Mouse (Mus musculus): ENCODE data around the gene Efcab12. TPM values are rescaled to one million over a fixed set of nuclear protein-coding genes. Genes with fewer than 3 reads are reported as not detected.

Gene Efcab12
- total and polyA plus RNA-seq, 3 experiments, result 0.04 to 0.54 (median 0.12) TPM

DNA sequence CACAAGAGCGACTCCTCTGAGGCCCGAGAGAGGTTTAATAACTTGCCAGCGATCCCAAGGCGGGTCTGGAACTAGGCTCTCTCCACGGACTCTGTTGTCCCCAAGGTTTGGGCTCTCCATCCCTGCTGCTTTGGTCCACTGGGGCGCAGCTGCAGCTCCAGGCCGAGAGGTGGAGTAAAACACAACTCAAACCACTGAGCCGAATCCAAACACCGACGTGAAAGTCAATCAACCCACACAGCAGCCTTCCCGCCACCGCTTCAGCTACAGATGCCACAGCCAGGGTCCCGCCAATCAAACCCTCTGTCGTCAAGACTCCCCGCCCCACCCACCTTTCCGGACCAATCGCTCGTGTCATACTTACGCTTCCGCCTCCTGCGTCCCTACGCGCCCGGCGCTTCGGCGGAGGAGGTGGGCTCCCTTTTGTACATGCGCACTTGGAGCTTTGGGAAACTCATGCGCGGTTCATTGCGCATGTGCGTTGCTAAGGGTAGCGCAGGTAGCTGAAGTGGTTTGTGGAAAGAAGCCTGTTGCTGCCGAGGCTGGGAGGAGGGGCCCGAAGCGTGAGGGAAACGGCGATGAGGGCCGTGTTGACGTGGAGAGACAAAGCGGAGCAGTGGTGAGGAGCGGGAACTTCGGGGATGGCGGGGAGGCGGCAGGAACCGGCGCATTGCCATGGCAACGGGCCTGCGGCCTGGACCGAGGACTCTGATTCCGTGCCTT is 15.0 kb upstream of the Efcab12 start, which contains the start of the genes Mbd4 and Ift122:
Gene Mbd4 (minus strand): TSS at position 281 of the 723 bp plus-strand sequence.
Gene Ift122 (plus strand): TSS at position 380 of the 723 bp plus-strand sequence.
- dilution Hi-C loops (cut with MboI; ENCODE audit: extremely low pct_ligation_motif_present, extremely low pct_unique_long_range_greater_than_20kb, low sequenced_read_pairs) (no loop called here), in situ Hi-C loops (cut with MboI; ENCODE audit: low pct_ligation_motif_present, low pct_unique_long_range_greater_than_20kb, low sequenced_read_pairs) (loop anchor here (5.0 kb wide), 1 partner anchor 44 kb away; no protein-coding TSS in a partner anchor)
- Histone ChIP-seq H3K27ac (ENCODE audit: insufficient read depth, low read depth) (peak within 1 kb of the TSS; percentile 85), H3K36me3 (replicated peaks in 1 of 2; ENCODE audit: control insufficient read depth in 1 of 2, insufficient read depth in 1 of 2, low read length in 1 of 2) (peaks cover 0 to 7% of the 10 kb centered on the region in 2 experiments), H3K4me1 (ENCODE audit: control insufficient read depth in 1 of 2, insufficient read depth in 2 of 2) (peaks cover 2 to 36% of the 10 kb centered on the region in 2 experiments; a peak in 2 of 4 replicates), H3K9me3 (replicated peaks; ENCODE audit: low read length) (no peaks in the 10 kb centered on the region), H3K4me3 (replicated peaks in 1 of 3; ENCODE audit: low read depth in 2 of 3, low read length in 2 of 3, poor library complexity in 1 of 3) (peak within 1 kb of the TSS; percentile 70 to 74 (median 71)), H3K27me3 (replicated peaks) (no peaks in the 10 kb centered on the region), H3K9ac (ENCODE audit: insufficient read depth, low read depth) (peak within 1 kb of the TSS; percentile 55), H3K4me2 (ENCODE audit: insufficient read depth, low read depth, poor library complexity, severe bottlenecking) (peak within 1 kb of the TSS; percentile 70), H3K79me2 (replicated peaks; ENCODE audit: control insufficient read depth, extremely low read depth, insufficient read depth, poor library complexity, severe bottlenecking) (peaks cover 9% of the 10 kb centered on the region)
- DNase-seq (ENCODE audit: extremely low read depth), result peak; percentile 99
- TF ChIP-seq TCF12 (IDR thresholded peaks at IDR 0.05; ENCODE audit: low read depth, low read length) (0 out of 2 replicates have a peak, but pooled peaks have one; percentile 37), MAZ (IDR thresholded peaks at IDR 0.05; ENCODE audit: low read depth, low read length) (no peak), MYC (IDR thresholded peaks at IDR 0.05; ENCODE audit: low read depth, low read length) (no peak), MXI1 (IDR thresholded peaks at IDR 0.05; ENCODE audit: low read depth, low read length) (peak; percentile 98), TBP (conservative IDR thresholded peaks at IDR 0.05; ENCODE audit: low read depth, low read length) (no peak; the same call in 1 of the 2 replicates), CHD2 (IDR thresholded peaks at IDR 0.05; ENCODE audit: low read length) (peak; percentile 84), JUND (conservative IDR thresholded peaks at IDR 0.05; ENCODE audit: low read depth, low read length) (no peak), PAX5 (IDR thresholded peaks at IDR 0.05; ENCODE audit: low read length) (no peak), POLR2AphosphoS2 (IDR thresholded peaks at IDR 0.05; ENCODE audit: low read depth, low read length) (peak; percentile 60; the same call in 1 of the 2 replicates), ZKSCAN1 (IDR thresholded peaks at IDR 0.05; ENCODE audit: borderline replicate concordance, low read depth, low read length) (no peak), ZC3H11A (IDR thresholded peaks at IDR 0.05; ENCODE audit: low read depth, low read length) (no peak), USF1 (IDR thresholded peaks at IDR 0.05; ENCODE audit: low read depth, low read length) (no peak), MAX (IDR thresholded peaks at IDR 0.05; ENCODE audit: low read length) (peak; percentile 85), EP300 (IDR thresholded peaks at IDR 0.05; ENCODE audit: low read length) (no peak), RCOR1 (conservative IDR thresholded peaks at IDR 0.05; ENCODE audit: low read depth, low read length) (no peak), BHLHE40 (IDR thresholded peaks at IDR 0.05; ENCODE audit: low read depth, low read length) (peak; percentile 57), RAD21 (IDR thresholded peaks at IDR 0.05; ENCODE audit: low read depth, low read length) (peak; percentile 52), E2F4 (IDR thresholded peaks at IDR 0.05; ENCODE audit: insufficient replicate concordance, low read depth, low read length) (peak; percentile 98), CTCF (conservative IDR thresholded peaks at IDR 0.05 in 1 of 2, IDR thresholded peaks at IDR 0.05 in 1 of 2; ENCODE audit: low read depth in 2 of 2, low read length in 2 of 2) (peak in 1 of 2 experiments; percentile 61; a peak in 2 of 4 replicates), IRF4 (IDR thresholded peaks at IDR 0.05; ENCODE audit: low read depth, low read length) (peak; percentile 8; the same call in 1 of the 2 replicates), USF2 (conservative IDR thresholded peaks at IDR 0.05; ENCODE audit: low read depth, low read length) (no peak), MAFK (IDR thresholded peaks at IDR 0.05; ENCODE audit: insufficient replicate concordance, low read length) (no peak), MEF2A (IDR thresholded peaks at IDR 0.05; ENCODE audit: borderline replicate concordance, low read depth, low read length) (0 out of 2 replicates have a peak, but pooled peaks have one; percentile 34), ETS1 (conservative IDR thresholded peaks at IDR 0.05; ENCODE audit: low read depth, low read length) (peak; percentile 3), UBTF (IDR thresholded peaks at IDR 0.05; ENCODE audit: low read depth, low read length) (no peak), ZNF384 (IDR thresholded peaks at IDR 0.05; ENCODE audit: low read depth, low read length) (no peak), HCFC1 (IDR thresholded peaks at IDR 0.05; ENCODE audit: low read depth, low read length) (peak; percentile 75), ZMIZ1 (IDR thresholded peaks at IDR 0.05; ENCODE audit: low read depth, low read length) (no peak; the same call in 1 of the 2 replicates), KAT2A (IDR thresholded peaks at IDR 0.05; ENCODE audit: insufficient replicate concordance, low read length) (peak; percentile 62; the same call in 1 of the 2 replicates), GABPA (IDR thresholded peaks at IDR 0.05; ENCODE audit: insufficient replicate concordance, low read depth, low read length) (no peak), CHD1 (IDR thresholded peaks at IDR 0.05; ENCODE audit: low read depth, low read length) (no peak), NRF1 (IDR thresholded peaks at IDR 0.05; ENCODE audit: low read depth, low read length) (peak; percentile 100), ELF1 (IDR thresholded peaks at IDR 0.05; ENCODE audit: low read depth, low read length) (peak; percentile 96), POLR2A (IDR thresholded peaks at IDR 0.05; ENCODE audit: low read depth, low read length) (peak; percentile 52), SMC3 (IDR thresholded peaks at IDR 0.05; ENCODE audit: low read depth, low read length) (peak; percentile 40; the same call in 1 of the 2 replicates), SIN3A (IDR thresholded peaks at IDR 0.05; ENCODE audit: low read length) (peak; percentile 97), JUN (IDR thresholded peaks at IDR 0.05; ENCODE audit: insufficient read depth, low read depth, low read length) (no peak), NELFE (IDR thresholded peaks at IDR 0.05; ENCODE audit: low read depth, low read length) (peak; percentile 21)

Data from CH12.LX (cell line).